Mouse (Mus musculus): ENCODE data around the gene Serpinf1. TPM values are rescaled to one million over a fixed set of nuclear protein-coding genes. Genes with fewer than 3 reads are reported as not detected.

Gene Serpinf1
- polyA plus RNA-seq, 1 experiment = 110 TPM

DNA sequence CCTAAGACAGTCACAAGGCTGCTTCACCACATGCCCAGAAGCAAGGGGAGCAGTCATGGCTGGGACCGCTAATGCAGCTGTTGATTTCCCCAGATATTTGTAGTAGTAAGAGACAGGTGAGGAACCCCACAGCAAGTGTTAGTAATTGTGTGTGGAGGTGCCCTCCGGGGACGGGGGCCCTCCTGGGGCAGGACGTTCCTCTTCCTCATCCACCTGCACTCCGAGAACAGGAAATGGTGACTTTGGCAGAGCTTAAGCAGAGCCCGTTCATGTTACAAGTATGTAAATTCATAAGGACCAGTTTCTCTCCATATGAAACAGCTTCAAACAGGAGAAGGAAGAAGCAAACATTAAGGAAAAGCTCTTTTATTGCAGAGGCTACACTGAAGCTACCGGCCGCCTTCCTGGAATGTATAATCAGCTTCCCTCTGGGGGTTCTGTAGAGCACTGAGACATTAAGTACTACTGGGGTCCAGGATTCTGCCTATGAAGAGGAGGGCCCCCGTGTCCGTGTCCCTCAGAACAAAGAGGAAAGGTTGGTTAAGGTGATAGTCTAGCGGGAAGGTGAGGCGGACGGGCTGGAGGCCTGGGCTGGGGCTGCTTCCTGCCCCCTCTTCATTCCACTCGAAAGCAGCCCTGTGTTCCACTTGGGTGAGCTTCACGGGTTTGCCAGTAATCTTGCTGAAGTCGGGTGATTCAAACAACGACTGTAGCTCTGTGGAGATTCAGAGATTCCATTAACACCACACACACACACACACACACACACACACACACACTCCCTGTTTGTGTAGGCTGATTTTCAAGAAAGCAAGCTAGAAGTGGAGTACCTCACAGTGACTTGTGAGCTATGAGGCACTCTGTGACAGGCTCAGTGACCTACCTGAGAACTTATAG, 12.6 kb downstream of the Serpinf1 start:
- H3K4me1 ChIP-seq (ENCODE audit: control insufficient read depth, insufficient read depth, low read length) = no peaks in the 10 kb centered on the region; the same call in 1 of the 2 replicates
- 46% methylated on average over 17 of the region's 17 CpGs for WGBS
- TF ChIP-seq POLR2A (IDR thresholded peaks at IDR 0.05; ENCODE audit: borderline replicate concordance, extremely low read depth, low read depth, low read length) (no peak), CTCF (IDR thresholded peaks at IDR 0.05; ENCODE audit: insufficient read depth, low read length) (no peak)
- H3K4me3 ChIP-seq (replicated peaks; ENCODE audit: extremely low read depth, low read depth, low read length) = no peak overlapping the region
- no peak for DNase-seq

GRCm38 (mm10) chr11:75406865-75407264, 15.6 kb downstream of the Serpinf1 start:
- TF ChIP-seq POLR2A (IDR thresholded peaks at IDR 0.05; ENCODE audit: borderline replicate concordance, extremely low read depth, low read depth, low read length) (no peak), CTCF (IDR thresholded peaks at IDR 0.05; ENCODE audit: insufficient read depth, low read length) (peak; percentile 65)
- H3K4me1 ChIP-seq (ENCODE audit: control insufficient read depth, insufficient read depth, low read length) = peaks cover 5% of the 10 kb centered on the region; the same call in 1 of the 2 replicates
- H3K4me3 ChIP-seq (replicated peaks; ENCODE audit: extremely low read depth, low read depth, low read length) = no peak overlapping the region
- DNase-seq = peak; percentile 60
- WGBS = 53% methylated on average over 3 of the region's 3 CpGs

DNA sequence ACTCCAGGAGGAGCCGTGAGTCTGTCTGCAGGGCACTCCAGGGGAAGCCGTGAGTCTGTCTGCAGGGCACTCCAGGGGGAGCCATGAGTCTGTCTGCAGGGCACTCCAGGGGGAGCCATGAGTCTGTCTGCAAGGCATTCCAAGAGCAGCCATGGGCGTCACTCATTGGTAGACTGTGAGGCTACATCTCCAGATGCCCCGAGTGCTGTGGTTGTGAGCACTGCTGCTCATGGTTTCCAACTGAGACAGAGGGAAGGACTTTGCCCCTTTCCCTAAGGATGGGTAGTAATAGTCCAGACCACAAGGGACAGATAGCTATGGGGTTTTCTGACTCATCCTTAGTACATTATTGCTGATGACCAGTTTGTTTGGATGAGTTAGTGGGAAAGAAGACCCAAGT, 16.4 kb downstream of the Serpinf1 start:
- 70% methylated on average over 4 of the region's 4 CpGs for WGBS
- TF ChIP-seq CTCF (IDR thresholded peaks at IDR 0.05; ENCODE audit: insufficient read depth, low read length) = no peak
- TF ChIP-seq POLR2A (IDR thresholded peaks at IDR 0.05; ENCODE audit: borderline replicate concordance, extremely low read depth, low read depth, low read length) = no peak
- DNase-seq = no peak
- Histone ChIP-seq H3K4me1 (ENCODE audit: control insufficient read depth, insufficient read depth, low read length) (peaks cover 5% of the 10 kb centered on the region; the same call in 1 of the 2 replicates), H3K4me3 (replicated peaks; ENCODE audit: extremely low read depth, low read depth, low read length) (no peak overlapping the region)

- Histone ChIP-seq H3K4me1 (ENCODE audit: control insufficient read depth, insufficient read depth, low read length) (0 out of 2 replicates have a peak, but pooled peaks cover 5% of the 10 kb centered on the region), H3K4me3 (replicated peaks; ENCODE audit: extremely low read depth, low read depth, low read length) (no peak overlapping the region)
- DNase-seq = no peak
- TF ChIP-seq CTCF (IDR thresholded peaks at IDR 0.05; ENCODE audit: insufficient read depth, low read length) = no peak
- no peak for TF ChIP-seq POLR2A (IDR thresholded peaks at IDR 0.05; ENCODE audit: borderline replicate concordance, extremely low read depth, low read depth, low read length)
- WGBS = 86% methylated on average over 6 of the region's 6 CpGs
These were observed 17.7 kb downstream of the Serpinf1 start for GRCm38 (mm10) chr11:75404801-75405200.

DNA sequence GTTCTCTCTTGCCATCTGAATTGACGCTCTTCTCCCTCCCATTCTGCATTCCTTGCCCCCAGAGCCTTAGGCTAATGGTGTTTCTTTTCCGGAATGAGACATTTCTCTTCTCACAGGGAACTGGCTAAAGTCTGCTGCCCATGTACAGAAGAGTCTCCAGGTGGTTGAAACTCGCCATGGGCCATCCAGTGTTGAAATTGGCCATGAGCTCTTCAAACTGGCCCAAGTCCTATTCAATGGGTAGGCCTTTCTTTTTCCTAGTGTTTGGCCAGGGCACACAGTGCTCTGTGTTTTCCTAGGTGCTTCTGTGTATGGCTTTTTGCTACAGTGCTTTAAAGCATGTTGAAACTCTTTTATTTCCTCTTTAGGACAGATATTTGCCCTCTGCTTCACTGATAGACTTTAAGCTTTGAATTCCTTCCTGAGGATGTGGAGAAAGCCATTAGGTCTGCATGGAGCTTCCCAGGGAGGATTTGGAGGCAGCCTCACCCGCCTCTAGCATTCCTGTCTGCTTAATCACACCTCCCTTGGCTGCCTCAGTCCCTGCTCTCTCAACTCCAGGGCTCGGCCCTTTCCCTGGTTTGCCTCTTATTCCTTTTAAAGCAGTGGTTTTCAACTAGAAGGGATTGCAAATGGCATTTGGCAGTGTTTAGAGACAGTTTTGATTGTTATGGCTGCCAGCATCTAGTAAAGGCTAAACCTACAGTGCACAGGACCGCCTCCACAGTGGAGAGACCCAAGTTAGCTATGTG, 19.0 kb downstream of the Serpinf1 start:
- 0 out of 2 replicates have a peak, but pooled peaks cover 5% of the 10 kb centered on the region for H3K4me1 ChIP-seq (ENCODE audit: control insufficient read depth, insufficient read depth, low read length)
- H3K4me3 ChIP-seq (replicated peaks; ENCODE audit: extremely low read depth, low read depth, low read length) = no peak overlapping the region
- TF ChIP-seq CTCF (IDR thresholded peaks at IDR 0.05; ENCODE audit: insufficient read depth, low read length) (no peak), POLR2A (IDR thresholded peaks at IDR 0.05; ENCODE audit: borderline replicate concordance, extremely low read depth, low read depth, low read length) (no peak)
- 55% methylated on average over 6 of the region's 6 CpGs for WGBS
- DNase-seq = peak; percentile 27

DNA sequence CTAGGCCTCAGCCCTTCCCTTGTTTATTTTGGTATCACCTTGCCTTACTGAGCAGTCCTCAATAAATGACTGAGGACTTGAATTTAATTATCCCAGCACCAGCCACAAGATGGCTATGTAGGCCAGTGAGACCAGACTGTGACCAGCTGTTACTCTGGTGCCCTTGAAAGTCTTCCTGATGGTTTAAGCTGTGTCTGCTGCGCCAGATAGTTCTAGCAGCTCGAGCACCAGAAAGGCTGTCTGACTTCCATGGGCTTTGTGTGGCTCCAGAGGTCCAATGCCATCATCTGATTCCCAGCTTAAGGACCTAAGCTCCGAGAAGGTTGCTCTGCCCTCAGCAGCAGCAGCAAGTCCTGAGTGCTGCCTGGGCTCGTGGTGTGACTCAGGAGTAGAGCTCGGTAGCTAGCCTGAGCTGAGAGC, 20.2 kb downstream of the Serpinf1 start:
- peak; percentile 26 for DNase-seq
- H3K4me3 ChIP-seq (replicated peaks; ENCODE audit: extremely low read depth, low read depth, low read length) = no peak overlapping the region
- 42% methylated on average over 5 of the region's 5 CpGs for WGBS
- TF ChIP-seq CTCF (IDR thresholded peaks at IDR 0.05; ENCODE audit: insufficient read depth, low read length) = peak; percentile 55
- no peak for TF ChIP-seq POLR2A (IDR thresholded peaks at IDR 0.05; ENCODE audit: borderline replicate concordance, extremely low read depth, low read depth, low read length)
- H3K4me1 ChIP-seq (ENCODE audit: control insufficient read depth, insufficient read depth, low read length) = 0 out of 2 replicates have a peak, but pooled peaks cover 5% of the 10 kb centered on the region

DNA sequence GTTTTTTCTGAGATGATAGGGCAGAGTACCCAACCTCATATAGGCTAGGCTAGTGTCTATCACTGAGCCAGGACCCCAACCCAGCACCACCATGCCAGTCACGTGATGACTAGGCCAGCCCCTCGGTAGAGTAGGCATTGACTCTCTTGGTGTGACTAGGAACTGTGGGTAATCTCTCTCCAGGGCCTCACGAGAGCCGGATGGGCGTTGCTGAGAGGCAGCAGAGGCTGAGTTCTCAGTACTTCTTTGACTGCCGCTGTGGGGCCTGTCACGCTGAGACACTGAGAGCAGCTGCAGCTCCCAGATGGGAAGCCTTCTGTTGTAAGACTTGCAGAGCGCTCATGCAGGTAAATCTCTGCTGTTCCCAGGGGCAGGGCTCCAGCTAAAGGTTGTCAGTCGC, 22.4 kb downstream of the Serpinf1 start:
- TF ChIP-seq POLR2A (IDR thresholded peaks at IDR 0.05; ENCODE audit: borderline replicate concordance, extremely low read depth, low read depth, low read length) = no peak
- no peak for TF ChIP-seq CTCF (IDR thresholded peaks at IDR 0.05; ENCODE audit: insufficient read depth, low read length)
- 0 out of 2 replicates have a peak, but pooled peaks cover 5% of the 10 kb centered on the region for H3K4me1 ChIP-seq (ENCODE audit: control insufficient read depth, insufficient read depth, low read length)
- no peak for DNase-seq
- H3K4me3 ChIP-seq (replicated peaks; ENCODE audit: extremely low read depth, low read depth, low read length) = no peak overlapping the region
- WGBS = 79% methylated on average over 9 of the region's 9 CpGs

DNA sequence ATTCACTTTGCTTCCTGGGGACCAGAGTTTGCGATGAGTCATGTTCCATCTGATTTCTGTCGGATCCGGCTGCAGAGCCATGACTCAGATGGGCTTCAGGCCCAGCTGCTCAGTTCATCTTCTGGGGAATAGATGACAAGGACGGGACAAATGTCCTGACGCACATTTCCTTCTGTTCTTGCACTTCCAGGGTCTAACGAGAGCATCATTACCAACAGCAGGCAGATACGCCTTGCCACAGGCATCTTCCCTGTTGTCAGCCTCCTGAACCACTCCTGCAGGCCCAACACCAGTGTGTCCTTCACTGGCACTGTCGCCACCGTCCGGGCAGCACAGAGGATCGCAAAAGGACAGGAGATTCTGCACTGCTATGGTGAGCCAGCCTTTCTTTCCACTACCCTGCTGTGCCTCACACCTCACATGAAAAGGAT, 23.1 kb downstream of the Serpinf1 start:
- Histone ChIP-seq H3K4me1 (ENCODE audit: control insufficient read depth, insufficient read depth, low read length) (0 out of 2 replicates have a peak, but pooled peaks cover 5% of the 10 kb centered on the region), H3K4me3 (replicated peaks; ENCODE audit: extremely low read depth, low read depth, low read length) (no peak overlapping the region)
- 82% methylated on average over 11 of the region's 11 CpGs for WGBS
- no peak for TF ChIP-seq CTCF (IDR thresholded peaks at IDR 0.05; ENCODE audit: insufficient read depth, low read length)
- no peak for TF ChIP-seq POLR2A (IDR thresholded peaks at IDR 0.05; ENCODE audit: borderline replicate concordance, extremely low read depth, low read depth, low read length)
- DNase-seq = no peak

DNA sequence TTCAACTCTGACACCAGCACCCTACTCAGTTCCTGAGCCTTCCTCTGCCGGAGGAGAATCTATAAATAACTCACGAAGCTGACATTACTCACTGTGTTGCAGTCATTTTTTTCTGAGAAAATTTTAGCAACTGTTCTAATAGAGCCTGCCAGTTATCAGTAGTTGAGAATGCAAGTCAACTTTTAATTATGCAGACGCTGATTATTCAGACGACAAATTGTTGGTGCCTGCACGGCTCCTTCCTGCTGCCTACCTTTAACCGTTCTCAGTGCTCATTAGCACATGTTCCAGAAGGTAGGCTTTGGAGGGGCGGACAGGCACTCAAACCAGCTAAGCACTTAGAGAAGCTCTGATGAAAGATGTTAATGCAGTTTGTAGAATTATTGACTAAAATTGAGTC, 25.0 kb downstream of the Serpinf1 start:
- TF ChIP-seq POLR2A (IDR thresholded peaks at IDR 0.05; ENCODE audit: borderline replicate concordance, extremely low read depth, low read depth, low read length) (no peak), CTCF (IDR thresholded peaks at IDR 0.05; ENCODE audit: insufficient read depth, low read length) (no peak)
- no peaks in the 10 kb centered on the region for H3K4me1 ChIP-seq (ENCODE audit: control insufficient read depth, insufficient read depth, low read length)
- no peak for DNase-seq
- WGBS = 73% methylated on average over 7 of the region's 7 CpGs
- H3K4me3 ChIP-seq (replicated peaks; ENCODE audit: extremely low read depth, low read depth, low read length) = no peak overlapping the region

All from lung, adult 2 months (tissue).